Mouse (Mus musculus) embryo, embryonic 11 days (tissue): ENCODE data around the gene Rgs16.

Source experiments
- DNase-seq: peaks from one replicate; pipeline ENCODE4 v3.0.0-alpha.2; 2015

Gene Rgs16

DNA sequence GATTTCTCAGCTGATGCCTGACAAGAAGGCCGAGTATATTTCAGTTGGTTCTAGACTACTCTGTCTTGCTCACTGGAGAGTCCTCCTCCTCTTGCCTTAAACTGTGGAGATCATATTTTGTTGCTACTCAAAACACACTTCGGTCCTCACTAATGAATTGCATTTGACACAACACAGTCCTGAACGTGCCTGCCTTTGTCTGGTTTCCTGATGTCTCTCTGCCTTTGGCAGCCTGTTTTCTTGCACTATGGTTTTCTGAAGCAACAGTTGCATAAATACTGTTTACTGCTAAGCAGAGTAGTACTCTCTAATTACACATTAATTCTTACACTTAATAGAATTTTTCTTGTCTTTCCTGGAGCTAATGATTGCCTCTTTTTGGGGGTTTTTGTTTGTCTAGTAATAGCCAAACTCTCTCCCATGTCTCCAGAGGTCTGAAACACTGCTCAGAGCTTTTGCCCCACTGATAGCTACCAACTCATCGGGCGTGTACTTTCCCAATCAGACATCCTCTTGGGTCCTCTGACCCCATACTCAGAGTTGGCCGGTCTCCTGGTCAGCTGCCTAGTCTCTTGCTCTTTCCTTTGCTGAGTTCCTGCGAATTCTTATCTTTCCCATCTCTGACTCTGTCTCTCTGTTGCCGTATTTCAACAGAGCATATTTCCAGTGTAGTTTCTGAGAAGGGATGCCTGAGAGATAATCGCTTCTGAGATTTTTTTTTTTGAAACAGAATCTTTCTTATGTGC lies 18.4 kb upstream of the Rgs16 start:
- no peak for DNase-seq

DNA sequence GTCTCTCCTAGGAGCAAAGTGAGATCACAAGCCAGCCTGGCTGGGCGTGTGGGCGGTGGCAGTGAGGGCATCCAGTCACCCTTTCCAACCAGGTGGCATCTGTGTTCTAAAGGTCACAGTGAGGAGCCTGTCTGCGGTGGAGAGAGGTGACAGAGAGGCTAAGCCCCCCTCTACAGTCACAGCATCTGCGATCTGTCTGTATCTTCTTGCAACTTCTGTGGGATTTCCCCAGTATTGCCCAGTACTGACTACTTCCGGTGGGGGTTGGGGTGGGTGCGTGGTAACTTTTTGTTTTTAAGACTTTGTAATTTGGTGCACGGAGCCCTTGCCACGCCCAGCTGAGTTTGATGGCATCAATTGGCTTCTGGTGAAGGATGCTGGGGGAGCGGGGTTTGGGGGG lies 16.7 kb upstream of the Rgs16 start:
- DNase-seq = no peak

DNA sequence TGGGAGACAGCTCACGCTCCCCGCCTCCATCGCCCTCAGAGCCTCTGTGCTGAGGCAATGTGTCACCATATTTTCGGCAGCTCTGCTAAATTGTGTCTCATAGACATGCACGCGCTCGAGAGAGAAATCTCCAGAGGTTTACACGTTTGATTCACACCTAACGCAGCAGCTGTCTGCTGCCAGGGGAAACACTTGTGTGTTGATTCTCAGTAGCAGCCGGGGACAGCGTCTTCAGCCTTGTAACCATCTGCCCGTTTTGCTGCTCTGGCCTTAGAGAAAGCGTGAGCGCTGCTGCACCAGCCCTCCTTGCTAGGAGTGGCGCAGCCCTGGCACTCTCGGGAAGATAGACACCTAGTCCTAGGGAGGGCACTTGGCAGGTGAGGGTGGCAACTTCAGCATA lies 13.5 kb upstream of the Rgs16 start:
- DNase-seq = no peak

DNA sequence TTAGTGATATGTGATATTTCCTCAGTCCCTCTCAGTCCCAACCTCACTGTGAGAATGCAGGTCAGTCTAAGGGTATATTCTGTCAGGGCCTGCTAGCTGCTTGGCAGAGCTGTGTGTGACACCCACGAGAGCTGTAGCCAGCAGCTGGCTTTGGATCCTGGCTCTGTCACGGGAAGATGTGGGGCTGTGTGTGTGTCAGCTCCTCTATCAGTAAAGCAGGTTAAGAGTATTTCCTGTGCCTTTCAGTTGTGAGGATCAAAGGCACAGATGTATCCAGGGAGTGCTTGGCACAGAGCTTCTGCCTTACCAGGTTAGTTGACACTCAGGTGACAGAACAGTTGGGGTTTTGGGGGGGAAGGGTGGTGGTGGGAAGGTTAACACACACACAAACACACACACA lies 10.3 kb upstream of the Rgs16 start:
- DNase-seq = no peak

DNA sequence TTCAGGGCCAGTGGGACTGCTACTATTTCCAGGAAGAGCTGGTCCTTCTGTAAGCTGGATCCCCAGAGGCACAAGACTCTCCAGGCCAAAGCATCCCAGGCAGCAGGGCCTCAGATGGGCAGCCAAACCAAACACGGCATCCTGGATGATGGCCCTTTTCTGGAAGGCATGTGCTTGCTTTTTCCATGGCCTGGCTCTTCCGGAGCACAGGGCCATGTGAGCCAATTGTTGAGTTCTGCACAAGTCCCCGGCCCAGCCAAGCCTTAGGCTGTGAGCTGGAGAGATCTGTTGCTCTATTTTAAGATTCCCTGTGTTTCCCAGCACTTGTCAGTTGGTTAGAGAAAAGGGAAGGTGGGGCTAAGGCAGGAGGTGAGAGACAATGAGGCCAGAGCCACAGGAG lies 9.5 kb upstream of the Rgs16 start:
- DNase-seq = no peak

DNA sequence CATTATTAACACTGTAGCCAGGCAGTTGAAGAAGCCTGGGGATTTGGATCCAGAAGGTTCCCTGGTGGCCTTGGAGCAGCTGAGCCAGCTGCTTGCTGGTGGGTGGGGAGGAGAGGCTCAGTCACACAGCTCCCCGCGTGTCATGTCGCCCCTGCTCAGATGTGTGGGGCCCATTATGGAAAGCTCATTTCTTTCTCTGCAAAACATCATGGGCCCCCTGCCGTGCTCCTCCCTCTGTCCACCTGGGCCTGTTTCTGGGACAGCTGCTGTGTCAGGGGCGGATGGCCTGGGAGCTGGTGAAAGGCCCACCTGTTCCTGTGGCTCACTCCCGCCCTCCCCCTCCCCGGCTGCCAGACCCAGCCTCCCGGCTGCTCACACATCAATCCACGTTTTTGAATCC lies 7.0 kb upstream of the Rgs16 start:
- DNase-seq = no peak

DNA sequence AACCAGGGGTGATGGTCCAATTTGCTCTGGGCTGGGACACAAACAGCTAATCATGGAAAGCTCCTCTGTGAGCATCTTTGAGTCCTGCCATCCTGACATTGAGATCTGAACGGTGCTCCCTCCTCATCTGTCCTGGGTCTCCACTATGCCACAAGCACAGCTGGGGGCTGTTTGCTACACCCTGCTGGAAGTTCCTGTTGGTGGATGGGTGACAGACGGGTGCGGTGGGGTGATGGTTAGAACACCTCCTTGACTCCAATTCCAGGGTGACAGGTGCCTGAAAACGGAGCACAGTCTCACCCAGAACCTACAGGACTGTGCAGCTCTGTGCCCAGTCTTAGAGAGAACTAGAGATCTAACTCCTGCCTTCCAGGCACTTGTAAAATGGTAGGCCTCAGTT lies 5.3 kb upstream of the Rgs16 start:
- DNase-seq = no peak

DNA sequence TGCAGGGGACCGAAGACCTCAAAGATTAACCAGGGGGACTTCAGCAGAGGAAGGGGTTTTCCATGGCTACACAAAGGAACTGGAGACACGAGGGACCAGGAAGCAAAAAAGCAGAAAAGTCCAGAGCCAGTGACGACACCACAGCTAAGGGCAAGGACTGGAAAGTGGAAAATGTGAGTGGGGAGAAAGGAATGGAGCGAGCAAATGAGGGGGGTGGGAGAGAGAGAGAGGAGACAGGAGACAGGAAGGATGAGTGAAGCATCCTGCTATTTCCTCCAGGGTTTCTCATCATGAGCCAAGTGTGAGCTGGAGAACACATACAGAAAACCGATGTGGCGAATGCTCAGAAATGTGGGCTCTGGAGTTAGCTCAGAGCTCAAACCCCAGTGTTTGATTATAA lies 4.1 kb upstream of the Rgs16 start:
- no peak for DNase-seq

DNA sequence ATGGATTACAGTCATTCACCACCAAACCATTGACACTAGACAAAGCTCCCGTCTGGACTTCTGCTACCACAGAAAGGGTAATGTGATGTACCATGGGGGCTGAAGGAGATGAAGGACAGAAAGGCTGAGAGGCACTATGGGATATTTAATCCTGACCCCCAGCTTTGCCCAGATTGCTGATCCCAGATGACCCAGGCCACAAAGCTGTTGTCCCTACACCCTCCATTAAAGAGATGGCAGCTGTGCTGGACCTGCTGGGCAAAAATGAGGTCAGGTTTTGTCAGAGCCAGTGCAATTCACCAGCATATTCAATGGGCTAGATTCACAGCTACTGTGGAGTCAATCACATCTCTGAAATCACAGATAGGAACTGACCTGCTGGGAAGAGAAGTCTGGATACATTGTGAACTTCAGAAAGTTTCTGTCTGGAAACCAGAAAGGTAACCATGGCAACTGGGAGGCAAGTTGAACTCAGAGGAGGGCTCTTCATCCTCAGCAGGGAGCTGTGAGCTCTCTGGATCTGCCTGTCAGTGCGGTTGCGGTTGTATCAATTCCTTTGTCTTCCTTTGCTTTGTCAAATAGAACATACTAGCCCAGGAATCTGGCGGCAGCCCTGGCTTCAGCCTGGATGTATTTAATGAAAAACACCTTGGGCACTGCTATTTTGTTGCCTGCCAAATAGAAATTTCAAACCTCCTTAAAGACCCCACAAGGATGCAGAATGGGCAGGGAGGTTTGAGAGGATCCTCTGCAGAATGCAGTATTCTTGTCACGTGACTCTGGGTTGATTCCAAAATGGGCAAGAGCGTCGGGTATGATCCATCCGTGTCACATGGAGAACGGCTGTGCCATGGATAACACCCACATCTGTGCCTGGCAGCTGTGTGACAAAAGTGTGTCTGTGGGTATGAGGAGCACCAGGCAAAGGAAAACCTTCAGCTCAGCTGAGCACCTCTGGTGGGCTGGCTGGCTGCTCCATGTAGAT lies 2.8 kb upstream of the Rgs16 start:
- peak; percentile 70 for DNase-seq

GRCm38 (mm10) chr1:153739437-153740015 lies 623 bp upstream of the Rgs16 start:
- DNase-seq = no peak

DNA sequence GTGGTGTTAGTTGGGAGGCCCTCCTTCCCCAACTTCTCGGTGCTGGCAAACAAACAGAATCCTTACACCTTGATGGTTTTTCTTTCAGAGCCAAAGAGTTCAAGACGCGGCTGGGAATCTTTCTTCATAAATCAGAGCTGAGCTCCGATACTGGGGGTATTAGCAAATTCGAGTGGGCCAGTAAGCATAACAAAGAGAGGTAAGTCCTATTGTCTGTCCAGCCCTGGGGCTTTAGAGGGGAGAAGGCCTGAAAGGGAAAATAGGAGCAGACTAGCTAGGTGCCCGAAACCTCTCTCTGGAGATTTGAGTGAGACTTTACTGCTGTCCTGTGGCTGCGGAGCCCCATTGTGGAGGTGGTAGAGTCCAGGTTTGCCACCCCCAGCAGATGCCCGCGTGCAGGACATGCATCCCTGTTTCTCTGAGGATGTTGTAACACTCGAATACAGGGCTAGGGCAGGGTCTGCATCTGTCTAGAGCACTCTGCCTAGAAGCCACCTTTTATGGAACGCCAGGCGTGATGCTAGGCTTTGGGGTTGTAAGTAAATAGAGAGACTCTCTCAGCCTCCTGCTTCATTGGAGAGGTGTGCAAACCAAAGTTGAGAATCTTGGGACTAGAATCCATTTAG lies 739 bp downstream of the Rgs16 start:
- peak; percentile 18 for DNase-seq

DNA sequence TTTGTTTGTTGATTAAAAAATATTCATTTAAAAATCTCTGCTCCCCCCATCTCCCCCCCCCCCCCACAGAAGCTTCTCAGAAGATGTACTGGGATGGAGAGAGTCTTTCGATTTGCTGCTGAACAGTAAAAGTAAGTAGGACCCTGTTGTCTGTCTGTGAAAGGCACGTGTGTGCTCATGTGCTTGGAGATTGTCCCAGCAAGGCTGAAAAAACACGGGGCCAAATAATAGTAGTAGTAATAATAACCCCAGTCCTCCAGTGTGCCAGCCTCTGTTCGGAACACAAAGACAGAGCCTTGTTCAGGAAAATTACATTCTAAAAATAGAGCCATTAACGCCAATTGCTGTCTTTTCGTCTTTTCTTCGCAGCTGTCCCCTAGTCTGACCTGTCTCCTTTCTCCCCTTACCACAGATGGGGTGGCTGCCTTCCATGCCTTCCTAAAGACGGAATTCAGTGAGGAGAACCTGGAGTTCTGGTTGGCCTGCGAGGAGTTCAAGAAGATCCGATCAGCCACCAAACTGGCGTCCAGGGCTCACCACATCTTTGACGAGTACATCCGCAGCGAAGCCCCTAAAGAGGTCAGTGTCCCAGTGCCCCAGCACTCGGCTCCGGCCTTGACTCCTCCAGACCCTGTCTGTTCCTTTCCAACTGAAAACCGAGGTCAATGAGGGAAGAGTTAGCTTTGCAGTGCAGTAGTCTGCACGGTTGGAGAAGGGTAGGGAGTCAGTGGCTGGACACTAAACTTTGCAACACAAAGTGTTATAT lies 1.6 kb downstream of the Rgs16 start:
- no peak for DNase-seq

GRCm38 (mm10) chr1:153742374-153743155 lies 2.4 kb downstream of the Rgs16 start:
- peak; percentile 82 for DNase-seq

- DNase-seq = no peak
Observed at GRCm38 (mm10) chr1:153746119-153746670, 6.0 kb downstream of the Rgs16 start.

DNA sequence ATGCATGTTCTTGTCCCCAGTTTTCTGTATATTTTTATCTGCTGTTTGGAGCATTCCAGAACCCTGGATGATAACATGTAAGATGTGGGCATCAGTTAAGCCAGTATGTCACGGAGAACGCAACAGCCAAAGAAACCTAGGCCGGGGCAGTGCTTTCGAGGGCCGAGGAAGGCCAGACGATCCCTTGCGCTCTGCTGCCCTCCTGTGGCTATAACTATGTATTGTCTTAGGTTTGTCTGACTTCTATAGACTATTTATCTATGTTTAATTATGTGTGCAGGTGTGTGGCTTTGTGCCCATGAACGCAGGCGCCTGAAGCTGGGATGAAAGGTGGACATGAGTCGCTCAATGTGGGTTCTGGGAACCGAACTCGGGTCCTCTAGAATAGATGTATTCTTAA lies 6.6 kb downstream of the Rgs16 start:
- DNase-seq = peak; percentile 87

DNA sequence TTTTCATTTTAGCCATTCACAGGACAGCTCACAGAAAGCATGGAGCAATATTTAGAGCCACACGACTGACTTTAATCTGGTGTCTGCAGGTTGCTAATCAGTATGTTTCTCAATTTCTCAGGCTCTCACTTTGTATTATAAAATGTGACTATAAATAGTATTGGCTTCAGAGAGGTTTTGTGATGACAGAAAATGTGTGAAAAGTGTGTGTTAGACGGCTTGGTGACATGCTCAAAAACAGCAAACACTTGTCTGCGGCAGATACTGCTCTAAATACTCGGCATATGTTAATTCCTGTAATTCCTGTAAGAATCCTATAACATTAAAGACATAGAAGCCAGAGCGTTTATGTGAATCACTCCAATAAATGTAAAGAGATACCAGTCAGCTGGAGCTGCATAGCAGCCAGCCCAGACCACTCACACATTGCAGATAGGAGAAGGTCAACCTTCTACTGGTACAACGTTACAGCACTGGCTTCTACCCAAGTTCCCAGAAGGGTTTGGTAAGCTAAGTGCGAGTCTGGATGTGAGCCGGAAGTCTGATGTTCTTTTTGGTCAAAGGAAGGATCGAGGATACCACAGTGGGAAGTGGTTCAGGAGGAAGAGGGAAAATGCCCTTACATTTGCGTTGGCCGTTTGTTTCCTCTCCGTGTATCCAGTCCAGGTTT lies 7.8 kb downstream of the Rgs16 start:
- DNase-seq = no peak

DNA sequence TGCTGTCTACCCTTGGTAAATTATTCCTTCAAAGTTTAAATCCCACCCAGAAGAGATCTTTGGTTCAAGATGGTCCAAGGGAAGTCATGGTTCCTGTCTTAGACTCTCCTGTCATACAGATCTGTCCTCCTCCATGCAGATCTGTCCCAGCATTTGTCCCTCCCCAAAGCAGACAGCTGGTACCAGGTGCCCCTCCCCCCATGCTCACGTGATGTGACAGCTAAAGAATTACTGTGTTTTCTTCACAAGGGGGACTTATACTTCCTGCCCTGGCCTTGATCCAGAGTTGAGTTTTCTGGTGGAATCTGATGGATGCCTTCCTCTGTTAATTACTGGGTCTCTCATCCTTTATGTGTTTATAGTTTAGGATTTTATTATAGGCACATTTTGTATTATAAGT lies 8.4 kb downstream of the Rgs16 start:
- peak; percentile 71 for DNase-seq

DNA sequence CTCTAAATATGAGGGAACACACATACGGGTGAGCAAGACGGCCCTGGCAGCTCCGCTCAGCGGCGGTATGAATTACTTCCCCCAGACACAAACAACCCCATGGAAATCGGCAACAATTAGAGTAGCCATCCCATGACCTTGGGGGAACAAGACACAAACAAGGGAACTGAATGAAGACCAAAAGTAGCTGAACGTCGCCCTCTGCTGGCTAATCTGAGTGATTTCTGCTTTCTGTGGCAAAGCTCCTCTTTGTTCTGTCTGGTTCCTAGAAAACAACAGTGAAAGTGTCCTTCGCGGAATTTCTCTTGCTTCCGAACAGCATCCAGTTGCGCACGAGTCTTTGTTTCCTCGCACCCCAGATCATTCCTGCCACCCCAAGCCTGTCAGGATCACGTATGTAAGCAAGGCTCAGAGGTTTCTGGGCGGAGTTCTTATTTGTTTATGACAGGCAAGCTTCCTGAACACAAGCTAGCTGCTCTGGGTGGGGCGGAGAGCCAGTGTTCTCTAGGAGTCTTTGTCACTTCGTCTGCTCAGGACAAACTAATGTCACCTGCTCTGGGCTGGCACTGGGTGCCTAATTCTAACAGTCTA lies 9.2 kb downstream of the Rgs16 start, which contains the start of gene Rnasel:
Gene Rnasel (plus strand): TSS at position 216 of the 591 bp plus-strand sequence.
- peak; percentile 89 for DNase-seq

DNA sequence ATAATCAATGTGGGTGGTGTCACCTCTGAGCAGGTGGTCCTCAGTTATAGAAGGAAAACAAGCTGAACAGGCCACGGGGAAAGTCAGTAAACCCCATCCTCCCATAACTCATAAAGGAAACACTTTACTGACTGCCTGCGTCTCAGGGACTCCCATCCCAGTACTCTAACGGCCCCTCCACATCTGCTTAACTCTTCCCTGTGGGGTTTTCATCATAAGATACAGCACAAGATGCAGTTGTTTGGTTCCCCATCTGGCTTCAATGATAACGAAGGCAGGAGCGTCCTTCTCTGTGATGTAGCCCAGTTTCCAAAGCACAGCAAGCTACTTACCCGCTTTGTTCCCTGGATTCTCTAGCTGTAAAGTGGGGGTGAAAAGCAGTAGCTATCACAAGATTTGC lies 9.9 kb downstream of the Rgs16 start:
- DNase-seq = no peak

- DNase-seq = no peak
Observed at GRCm38 (mm10) chr1:153751763-153752301, 11.7 kb downstream of the Rgs16 start.
